Mouse (Mus musculus): Measurements from ENCODE around the gene Samd13.

GRCm38 (mm10) chr3:146683095-146683494 lies 2.3 kb downstream of the Samd13 start:
- no peak for TF ChIP-seq CTCF (conservative IDR thresholded peaks at IDR 0.05; ENCODE audit: low read length)
- TF ChIP-seq POU5F1 (IDR thresholded peaks at IDR 0.05; ENCODE audit: borderline replicate concordance, low read length), result no peak

All from E14TG2a.4 (cell line).